Mouse (Mus musculus) E14TG2a.4 (cell line): ENCODE data around the gene Wwox.

Experiments used
- CTCF ChIP-seq: conservative IDR thresholded peaks from 2 replicates; pipeline ENCODE4 v1.5.1; 2014; ENCODE audit warnings: low read length
- NANOG ChIP-seq: IDR thresholded peaks from 2 replicates; pipeline ENCODE4 v1.6.1; 2014; ENCODE audit warnings: borderline replicate concordance, low read length, mixed read lengths
- POU5F1 ChIP-seq: IDR thresholded peaks from 2 replicates; pipeline ENCODE4 v1.6.1; 2014; ENCODE audit warnings: low read length, borderline replicate concordance

DNA sequence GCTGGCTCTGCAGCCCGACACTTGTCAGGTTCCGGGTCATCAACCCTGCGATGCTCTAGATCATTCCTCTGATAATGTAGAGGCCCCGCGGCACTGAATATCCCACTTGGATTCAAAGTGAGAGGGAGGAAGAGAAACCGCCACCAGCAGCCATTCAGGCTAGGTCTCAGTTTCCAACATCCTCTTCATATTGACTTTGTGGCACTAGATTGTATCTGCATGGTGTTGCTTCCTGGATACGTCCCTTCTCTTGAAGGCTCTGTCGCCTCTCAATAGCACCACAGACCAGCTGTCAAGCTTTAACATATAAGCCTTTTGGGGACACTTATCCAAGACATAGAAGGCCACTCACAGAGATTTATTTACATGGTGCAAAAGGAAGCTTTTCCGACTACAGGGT is 502.2 kb downstream of the Wwox start:
- TF ChIP-seq CTCF = no peak
- TF ChIP-seq NANOG = no peak
- no peak for TF ChIP-seq POU5F1
